Mouse (Mus musculus): ENCODE data around the gene Ccsap.

Ccsap gene

DNA sequence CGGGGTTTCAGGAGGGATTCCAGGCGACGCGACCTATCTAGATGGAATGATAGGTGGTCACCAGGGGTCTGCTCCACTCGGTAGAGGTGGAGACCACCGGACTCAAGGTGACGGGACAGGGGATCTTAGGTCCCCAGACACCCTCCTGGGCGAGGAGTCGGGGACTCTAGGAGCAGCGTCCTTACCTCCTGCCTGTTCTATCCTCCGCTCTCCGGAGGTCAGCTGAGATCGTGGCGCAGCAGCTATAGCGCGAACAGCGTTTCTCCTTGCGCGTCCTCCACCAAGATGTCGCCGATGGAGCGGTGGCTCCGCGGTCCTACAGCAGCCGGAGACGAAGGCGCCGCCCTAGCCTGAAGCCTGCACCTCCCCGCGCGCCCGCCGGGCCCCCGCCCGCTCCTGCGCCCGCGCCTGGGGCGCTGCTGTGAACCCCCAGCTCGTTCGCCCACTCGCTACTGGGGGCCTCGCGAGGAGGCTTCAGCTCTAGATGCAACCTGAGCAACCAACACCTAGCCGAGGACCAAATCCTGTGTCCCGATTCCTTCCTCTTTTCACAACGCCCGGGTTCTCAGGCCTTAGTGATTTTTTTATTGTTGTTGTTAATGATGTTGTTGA, at the start of gene Ccsap:
Ccsap (minus strand) TSS at position 562 of the 612 bp plus-strand sequence.
- in situ Hi-C loops (cut with MboI, MseI): loop anchor here in 1 of 2 experiments (10.0 kb wide), 1 partner anchor 65 kb away; no protein-coding TSS in a partner anchor

DNA sequence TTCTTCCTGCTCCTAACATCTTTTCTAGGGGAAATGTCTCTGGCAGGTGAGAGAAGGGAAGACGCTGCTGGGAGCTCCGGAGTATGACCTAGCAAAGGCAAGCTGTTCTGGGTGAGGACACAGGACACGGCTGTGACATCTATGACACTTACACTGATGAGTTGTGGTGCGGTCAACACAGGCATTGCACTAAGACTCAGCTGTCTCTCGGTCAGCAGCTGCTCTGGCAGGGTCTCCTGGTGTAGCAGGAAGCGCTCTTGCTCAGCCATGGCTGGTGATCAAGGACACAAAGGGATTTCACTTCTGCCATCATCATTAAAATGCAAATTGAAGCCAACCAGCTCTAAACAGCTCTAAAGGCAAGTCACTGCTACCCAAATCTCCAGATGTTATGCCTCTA, 47.6 kb upstream of the Ccsap start:
- in situ Hi-C loops (cut with MboI, MseI): no loop called here

DNA sequence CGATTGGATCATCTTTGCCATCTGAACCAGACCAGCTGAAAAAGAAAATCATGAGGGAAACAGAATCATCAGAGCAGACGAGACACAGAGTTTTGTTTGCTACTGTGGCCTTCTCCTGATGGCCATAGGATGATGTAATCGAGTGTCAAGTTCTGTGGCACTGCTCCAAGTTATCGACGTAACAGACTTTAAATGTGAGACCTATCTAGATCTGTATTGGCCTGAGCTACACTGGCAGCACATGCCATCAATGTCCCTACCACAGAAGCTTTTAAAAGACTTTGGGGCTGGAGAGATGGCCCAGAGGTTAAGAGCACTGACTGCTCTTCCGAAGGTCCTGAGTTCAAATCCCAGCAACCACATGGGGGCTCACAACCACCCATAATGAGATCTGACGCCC, 42.6 kb upstream of the Ccsap start:
- in situ Hi-C loops (cut with MboI, MseI): no loop called here

DNA sequence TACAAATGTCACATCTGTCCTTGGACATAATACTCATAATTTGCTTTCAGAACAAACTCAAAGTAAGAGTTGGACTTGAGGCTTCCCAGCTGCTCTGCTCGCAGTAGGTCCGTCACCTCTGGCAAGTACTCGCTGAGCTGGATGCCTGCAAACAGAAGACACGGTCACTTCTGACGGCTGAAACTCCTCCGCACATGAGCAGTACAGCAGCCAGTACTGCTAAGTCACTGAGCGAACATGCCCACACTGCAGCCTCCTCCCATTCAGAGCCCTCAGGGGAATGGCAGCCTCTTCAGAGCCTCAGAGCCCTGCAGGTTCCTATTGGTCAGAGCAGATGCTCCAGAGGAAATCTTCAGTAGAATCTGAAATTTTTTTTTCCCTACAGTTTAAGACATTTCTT, 39.4 kb upstream of the Ccsap start:
- in situ Hi-C loops (cut with MboI, MseI): no loop called here

DNA sequence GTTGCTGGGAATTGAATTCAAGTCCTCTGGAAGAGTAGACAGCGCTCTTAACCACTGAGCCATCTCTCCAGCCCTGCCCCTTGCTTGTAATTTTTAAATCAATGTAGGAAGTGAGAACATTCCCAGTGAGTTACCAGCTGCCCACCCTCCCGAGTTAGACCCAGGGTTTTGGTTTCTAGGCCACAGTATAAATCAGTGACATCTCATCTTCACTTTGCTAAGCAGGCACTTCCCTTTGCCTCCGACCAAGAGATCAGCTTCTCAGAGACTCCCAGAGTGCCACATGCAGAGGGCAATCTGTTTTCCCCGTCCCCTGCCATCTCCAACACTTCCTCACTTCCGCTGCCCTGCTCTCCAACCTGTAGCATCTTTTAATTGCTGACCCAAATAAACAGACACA, 38.6 kb upstream of the Ccsap start:
- in situ Hi-C loops (cut with MboI, MseI): no loop called here

DNA sequence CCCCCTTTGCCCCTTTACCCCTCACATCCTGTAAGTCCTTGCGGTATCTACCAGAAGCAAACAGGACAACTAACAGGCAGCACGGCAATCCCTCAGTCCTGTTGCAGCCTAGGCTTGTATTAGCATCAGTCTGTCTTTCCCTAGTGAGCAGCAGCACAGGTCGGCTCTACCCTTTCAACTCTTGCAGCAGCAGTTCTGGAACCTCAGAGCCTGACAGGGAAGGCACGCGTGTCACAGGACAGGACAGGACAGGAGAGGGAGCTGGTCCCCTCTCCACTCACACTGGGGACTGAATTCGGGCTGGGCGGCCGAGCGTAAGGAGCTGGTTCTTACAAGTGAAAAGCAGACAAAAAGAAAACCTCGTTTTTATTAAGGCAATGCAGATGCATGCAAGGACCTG, 36.8 kb upstream of the Ccsap start:
- in situ Hi-C loops (cut with MboI, MseI): no loop called here

DNA sequence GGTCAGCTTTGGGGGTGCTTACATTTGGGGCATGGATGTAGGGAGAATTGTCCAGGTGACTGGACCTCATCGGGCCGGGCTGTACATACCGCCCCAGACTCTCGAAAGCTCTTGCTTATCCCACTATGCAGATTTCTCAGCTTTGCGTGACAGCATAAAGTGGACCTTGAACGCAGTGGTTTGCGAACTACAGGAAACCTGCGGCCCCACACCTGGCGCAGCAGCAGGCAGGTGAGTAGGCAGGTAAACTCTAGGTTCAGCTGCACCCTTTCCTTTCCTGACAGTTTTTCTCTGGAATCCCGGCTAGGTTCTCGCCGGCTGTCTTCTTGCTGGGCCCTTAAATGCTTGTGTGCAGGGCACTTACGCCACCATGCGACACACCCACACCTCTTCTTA, 36.4 kb upstream of the Ccsap start:
- in situ Hi-C loops (cut with MboI, MseI): no loop called here

DNA sequence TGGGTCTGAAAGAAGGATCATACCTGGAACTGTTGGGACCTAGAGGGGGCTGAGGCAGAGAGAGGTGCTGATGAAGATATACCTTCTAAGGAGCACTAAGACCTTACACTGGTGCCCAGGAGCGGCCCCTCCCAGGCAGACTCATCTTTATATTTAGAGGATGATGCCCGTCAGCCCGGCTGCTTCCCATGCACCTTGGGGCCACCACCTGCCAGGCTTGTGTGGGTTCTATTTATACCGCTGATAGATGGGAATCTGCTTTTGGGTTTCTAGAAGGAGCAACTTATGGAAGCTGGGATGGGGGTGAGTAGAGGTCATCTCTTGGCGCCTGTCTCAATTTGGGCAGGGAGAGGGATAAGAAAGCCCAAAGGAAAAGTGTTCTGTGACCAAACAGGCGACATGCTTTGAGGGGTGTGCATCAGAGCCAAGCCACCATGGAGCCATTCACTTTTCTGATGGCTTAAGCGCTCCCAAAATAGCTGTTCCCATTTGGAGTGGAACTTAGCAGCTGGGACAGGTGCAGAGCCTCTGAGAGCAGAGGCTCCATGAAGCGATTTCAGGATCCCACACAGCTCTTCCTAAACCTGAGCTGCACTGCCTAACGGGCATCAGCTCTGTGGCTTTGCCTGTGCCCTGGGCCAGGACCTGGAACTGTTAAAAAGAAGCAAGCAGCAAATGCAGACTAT, 35.8 kb upstream of the Ccsap start:
- in situ Hi-C loops (cut with MboI, MseI): no loop called here

DNA sequence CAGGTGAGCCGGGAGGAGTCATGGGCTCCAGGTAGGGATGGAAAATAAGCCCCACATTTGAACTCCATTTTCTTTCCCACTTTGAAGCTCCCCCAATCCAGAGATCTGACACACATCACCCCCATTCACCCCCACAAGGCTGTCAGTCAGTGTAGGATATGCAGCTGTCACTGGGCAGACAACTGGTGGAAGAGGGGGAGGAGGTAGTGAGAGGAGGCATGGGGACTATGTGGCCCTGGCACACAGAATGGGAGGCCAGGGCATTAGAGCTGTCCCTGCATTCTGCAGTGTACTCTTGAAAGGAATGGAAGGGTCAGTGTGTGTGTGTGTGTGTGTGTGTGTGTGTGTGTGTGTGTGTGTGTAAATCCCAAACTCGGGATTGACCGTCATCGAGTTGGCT, 35.2 kb upstream of the Ccsap start:
- in situ Hi-C loops (cut with MboI, MseI): no loop called here

DNA sequence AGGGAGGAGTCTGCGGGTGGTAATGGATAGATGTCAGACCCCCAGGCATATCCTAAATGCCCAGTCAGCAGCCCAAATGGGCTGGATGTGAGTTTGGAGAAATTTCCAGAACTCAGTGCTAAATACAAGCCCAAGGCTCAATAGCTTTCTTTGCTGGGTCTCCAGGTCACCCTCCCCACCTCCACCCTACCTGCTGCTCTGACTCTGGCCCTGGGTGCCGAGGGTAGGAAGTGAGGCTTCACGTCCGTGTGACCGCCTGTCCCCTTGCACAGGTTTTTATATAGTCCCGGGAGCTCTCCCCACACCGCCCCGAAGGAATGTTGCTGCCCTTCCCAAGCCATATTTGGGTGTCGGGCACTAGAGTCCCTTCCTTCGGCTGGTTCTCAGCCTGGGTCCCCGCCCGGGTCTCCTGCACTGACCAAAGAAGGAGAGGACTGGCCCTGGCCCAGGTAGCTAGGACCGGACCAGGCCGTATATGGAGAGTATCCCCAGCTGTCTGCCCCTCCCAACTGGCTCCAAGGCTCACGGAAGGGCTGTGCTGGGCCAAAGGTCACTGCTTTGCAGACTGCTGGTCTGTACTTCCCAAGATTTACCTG, 34.6 kb upstream of the Ccsap start, which contains the start of gene Acta1:
Acta1 (minus strand) TSS at position 250 of the 596 bp plus-strand sequence.
- in situ Hi-C loops (cut with MboI, MseI): no loop called here

DNA sequence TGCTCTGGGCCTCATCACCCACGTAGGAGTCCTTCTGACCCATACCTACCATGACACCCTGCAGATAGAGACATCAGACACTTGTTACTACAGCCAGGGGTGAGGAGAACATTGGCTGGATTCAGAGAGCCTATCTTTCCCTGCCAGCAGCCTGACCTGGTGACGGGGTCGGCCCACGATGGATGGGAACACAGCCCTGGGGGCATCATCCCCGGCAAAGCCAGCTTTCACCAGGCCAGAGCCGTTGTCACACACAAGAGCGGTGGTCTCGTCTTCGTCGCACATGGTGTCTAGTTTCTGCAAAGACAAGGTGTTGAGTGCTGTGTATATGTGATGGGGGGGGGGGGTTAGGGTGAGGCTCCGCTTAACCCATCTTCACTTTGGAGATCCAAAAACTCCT, 33.4 kb upstream of the Ccsap start:
- in situ Hi-C loops (cut with MboI, MseI): no loop called here

DNA sequence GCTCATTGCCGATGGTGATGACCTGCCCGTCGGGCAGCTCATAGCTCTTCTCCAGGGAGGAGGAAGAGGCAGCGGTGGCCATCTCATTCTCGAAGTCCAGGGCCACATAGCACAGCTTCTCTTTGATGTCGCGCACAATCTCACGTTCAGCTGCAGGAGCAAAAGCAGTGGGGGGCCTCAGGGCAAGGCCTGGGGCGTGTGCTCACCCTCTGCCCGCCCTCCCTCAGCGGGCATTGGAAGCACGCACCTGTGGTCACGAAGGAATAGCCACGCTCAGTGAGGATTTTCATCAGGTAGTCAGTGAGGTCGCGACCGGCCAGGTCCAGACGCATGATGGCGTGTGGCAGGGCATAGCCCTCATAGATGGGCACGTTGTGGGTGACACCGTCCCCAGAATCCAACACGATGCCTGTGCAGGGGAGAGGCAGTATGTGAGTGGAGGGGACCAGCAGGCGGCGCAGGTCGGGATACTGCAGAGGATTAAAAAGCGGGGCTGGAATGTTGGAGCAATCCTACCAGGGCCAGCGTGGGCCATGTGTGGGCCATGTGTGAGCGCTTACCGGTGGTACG, 32.7 kb upstream of the Ccsap start:
- in situ Hi-C loops (cut with MboI, MseI): no loop called here

DNA sequence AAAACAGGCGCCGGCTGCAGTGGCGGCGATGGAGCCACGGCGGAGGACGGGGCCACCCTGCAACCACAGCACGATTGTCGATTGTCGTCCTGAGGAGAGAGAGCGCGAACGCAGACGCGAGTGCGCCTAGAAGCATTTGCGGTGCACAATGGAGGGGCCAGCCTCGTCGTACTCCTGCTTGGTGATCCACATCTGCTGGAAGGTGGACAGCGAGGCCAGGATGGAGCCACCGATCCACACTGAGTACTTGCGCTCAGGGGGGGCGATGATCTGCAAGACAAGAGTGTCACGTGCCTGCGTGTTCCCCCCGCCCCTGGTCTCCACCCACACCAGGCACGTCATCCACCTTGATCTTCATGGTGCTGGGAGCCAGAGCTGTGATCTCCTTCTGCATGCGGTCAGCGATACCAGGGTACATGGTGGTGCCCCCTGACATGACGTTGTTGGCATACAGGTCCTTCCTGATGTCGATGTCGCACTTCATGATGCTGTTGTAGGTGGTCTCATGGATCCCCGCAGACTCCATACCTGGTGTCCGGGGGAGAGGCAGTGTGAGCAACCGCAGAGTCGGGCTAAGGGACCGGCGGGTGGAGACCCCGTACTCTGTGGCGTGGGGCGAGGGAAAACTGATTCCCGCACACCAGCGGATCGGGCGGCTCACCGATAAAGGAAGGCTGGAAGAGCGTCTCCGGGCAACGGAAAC, 32.0 kb upstream of the Ccsap start:
- in situ Hi-C loops (cut with MboI, MseI): no loop called here

DNA sequence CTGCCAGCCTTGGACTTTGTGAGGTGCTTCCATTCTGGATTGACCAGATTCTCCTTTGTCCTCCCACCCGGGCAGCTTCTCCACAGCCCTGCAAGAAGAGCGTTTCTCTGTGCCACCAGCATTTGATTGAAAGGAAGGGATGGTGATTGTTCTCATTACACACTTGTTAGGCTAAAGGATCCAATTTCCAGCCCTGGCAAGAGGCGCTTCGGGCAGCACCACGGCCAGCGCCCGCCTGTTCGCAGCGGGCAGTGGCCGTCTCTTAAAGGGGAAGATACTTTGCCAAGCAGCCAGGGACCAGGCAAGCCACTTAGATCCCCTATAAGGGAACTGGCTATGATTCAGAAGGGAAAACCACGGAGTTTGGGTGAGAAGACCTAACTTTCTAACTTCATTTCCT, 31.3 kb upstream of the Ccsap start:
- in situ Hi-C loops (cut with MboI, MseI): no loop called here

DNA sequence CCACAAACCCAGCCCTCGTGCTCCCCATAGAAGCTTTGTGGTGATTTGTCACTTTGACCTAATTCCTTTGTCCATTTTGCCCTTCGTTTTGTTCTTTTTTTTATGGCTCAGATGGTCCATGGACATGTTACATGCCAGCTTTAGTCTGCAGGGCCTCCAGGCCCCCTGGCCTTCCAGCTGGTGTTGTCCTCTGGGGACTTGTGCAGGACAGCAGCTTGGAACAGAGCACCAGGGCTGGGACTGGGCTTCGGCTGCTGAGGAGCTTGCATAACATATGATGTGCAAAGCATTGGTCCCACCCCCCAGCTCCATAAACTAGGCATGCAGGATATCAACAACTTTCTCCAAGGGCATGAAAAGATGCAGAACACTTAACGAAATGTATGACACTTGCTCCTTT, 29.8 kb upstream of the Ccsap start:
- in situ Hi-C loops (cut with MboI, MseI): no loop called here

DNA sequence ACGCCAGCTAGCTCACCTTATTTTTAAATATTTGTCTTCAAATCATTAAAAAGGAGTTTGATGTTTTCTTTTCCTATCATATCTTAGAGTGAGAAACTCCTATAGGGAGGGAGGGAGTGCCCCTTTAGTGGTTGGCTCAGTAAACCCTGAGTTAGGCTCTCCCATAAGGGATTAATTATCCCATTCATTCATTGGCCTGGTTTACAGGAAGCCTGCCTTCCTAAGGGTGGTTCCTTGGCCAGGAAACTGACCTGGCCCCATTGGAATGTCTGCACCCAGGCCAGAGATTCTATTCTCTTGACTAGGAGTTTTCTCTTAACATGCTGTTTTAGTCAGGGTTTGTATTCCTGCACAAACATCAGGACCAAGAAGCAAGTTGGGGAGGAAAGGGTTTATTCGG, 27.9 kb upstream of the Ccsap start:
- in situ Hi-C loops (cut with MboI, MseI): no loop called here

DNA sequence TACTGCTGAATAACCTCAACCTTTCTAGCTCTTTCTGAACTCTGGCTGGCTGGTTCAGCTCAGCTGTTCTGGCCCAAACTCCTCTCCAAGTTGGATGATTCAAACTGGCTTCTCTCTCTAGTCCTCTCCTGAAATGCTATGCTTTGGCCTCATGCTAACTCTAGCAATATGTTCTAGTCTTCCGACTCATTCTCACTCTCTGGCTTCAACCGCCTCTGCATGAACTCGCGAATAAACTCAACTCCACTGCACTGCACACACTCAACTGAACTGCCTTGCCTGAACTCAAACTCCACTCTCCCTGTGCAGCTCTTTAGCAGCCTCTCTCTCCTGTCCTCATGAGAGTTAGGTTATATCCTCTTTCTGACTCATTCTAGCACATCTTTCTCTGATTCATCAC, 27.2 kb upstream of the Ccsap start:
- in situ Hi-C loops (cut with MboI, MseI): no loop called here

DNA sequence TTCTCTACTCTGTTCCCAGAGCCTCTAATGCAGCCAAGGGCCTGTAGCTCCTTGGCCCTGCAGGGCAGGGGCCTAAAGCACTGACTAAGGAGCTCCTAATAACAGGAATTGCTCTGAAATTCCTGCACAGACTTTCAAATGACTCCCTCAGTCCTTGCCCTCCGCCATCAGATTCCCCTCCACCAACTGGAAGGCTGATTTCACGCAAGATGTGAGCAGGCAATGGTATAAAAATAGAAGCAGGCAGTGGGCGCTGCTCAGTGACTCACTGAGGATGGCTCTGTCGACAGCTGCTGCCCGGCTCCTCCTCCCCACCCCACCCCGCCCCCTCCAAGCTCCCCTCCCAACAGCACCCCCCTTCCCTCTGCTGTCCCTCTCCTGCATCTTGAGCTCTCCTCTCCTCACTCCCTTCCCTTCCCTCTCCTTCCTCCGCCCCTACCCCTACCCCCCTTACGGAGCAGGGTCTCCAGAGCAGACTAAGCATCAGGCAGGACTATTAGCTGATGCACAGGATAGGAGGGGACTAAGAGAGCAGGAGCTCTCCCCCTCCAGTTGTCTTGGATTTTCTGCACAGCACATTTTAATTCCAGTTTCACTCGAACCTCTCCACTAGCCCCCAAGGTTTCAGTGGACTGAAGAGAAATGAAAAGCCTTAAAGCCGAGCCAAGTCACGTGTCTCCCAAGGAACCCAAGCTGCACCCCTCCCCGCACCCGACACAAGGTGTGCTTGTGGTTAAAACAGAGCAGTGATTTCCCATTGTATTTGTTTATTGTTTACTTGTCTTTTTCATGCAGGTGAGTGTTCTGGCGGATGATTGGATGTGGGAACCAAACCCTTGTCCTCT, 24.9 kb upstream of the Ccsap start:
- in situ Hi-C loops (cut with MboI, MseI): no loop called here

DNA sequence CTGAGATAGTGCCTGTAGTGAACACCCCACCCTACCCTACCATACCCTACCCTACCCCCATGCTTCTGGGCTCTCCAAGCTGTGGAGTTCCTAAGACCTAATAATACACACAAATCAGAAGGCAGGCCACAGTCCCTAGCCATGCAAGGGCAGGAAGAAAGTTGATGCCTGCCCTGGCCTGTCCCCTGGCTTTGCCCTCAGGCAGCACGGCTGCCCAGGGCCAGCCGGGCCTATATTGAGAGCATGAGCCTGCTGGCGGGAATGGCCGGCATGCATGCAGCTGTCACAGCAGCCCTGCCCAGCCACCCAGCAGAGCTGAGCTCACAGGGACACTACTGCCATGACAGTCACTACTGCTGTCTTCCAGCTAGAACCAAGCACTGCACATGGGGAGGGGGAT, 23.1 kb upstream of the Ccsap start:
- in situ Hi-C loops (cut with MboI, MseI): no loop called here

DNA sequence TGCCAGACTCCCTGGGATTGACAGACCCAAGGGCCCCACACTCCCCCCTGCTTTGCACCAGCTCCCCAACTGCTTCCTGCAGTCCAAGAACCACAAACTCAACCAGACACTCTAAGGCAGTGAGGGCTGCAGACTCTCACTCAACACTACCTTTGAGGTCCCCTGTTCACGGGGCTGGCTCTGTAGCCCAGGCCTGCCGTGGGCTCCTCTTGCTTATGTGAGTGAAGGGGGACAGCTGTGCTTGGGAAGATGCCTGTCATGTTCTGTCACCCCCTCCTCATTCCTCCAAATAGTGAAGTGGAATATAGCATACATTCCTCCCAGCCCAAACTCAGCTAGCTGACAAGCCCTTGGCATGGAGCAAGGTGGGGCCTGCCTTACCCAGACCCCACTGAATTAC, 22.4 kb upstream of the Ccsap start:
- in situ Hi-C loops (cut with MboI, MseI): no loop called here

DNA sequence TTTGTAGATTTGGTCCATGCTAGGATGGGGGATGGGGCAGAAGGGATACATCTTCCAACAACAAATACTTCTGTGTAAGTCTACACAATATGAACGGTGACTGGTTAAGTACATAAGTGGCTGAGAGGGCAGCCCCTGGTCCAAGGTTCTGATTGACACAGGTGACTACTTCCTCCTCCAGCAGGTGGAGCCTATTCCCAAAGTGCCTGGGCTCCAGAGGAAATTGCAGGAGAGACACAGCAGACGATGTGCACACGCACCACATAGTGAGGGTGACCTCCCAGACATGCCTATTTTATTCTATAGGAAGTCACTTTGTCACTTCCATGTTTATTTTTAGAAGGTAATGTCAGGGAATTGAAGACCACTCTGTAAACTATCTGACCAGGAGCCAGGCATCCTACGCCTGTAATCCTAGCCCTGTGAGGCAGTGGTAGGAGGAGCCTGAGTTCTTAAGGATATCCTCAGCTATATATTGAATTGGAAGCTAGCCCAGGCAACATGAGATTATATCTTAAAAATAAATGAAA, 20.9 kb upstream of the Ccsap start:
- in situ Hi-C loops (cut with MboI, MseI): no loop called here

Measured in T-helper 17 cell (primary cell).